ENCODE assay signal across 9 mouse cellular contexts in genomic region chr8:121228892-121229291, GRCm38 (mm10).
DNase-seq lines count a peak whose midpoint lies in the region; ATAC-seq and TF ChIP-seq lines count a peak whose summit lies in the region.
"Had no signal": no experiment of that assay in that cellular context is flagged by ENCODE, and none has a peak within 500 bp of the region (broad histone marks: within the 10 kb centered on the region; RNA-seq: fewer than 3 reads in every experiment).

No protein-coding gene starts in this region.

- no peak for ATAC-seq in midbrain, postnatal 0 days (ENCODE audit: low FRiP score)
- ATAC-seq in midbrain, embryonic 11.5 days (ENCODE audit: low FRiP score): no peak
- no peak for ATAC-seq in embryonic facial prominence, embryonic 11.5 days (replicated peaks; ENCODE audit: insufficient number of reproducible peaks, low FRiP score, low TSS enrichment, low read depth)
- 0 out of 2 replicates have a peak, but pooled peaks have one; percentile 35 for ATAC-seq in monocyte, adult 5-6 weeks (replicated peaks; ENCODE audit: insufficient number of reproducible peaks, low FRiP score, low TSS enrichment, poor library complexity, severe bottlenecking)
- ATAC-seq in forebrain, embryonic 12.5 days (ENCODE audit: low FRiP score): no peak

- WGBS in midbrain, postnatal 0 days: 75% methylated on average over 3 of the region's 3 CpGs
- WGBS in midbrain, embryonic 11.5 days: 70% methylated on average over 3 of the region's 3 CpGs
- WGBS in embryonic facial prominence, embryonic 11.5 days: 63% methylated on average over 3 of the region's 3 CpGs
- 69% methylated on average over 3 of the region's 3 CpGs for WGBS in forebrain, embryonic 12.5 days

- H3K36me3 ChIP-seq in midbrain, postnatal 0 days (ENCODE audit: insufficient read depth, low read length): no peaks in the 10 kb centered on the region
- H3K36me3 ChIP-seq in midbrain, embryonic 11.5 days (ENCODE audit: control insufficient read depth, insufficient read depth, low read length): no peaks in the 10 kb centered on the region
- H3K36me3 ChIP-seq in embryonic facial prominence, embryonic 11.5 days (replicated peaks; ENCODE audit: control insufficient read depth, insufficient read depth, low read depth, low read length): no peaks in the 10 kb centered on the region
- H3K36me3 ChIP-seq in forebrain, embryonic 12.5 days (replicated peaks): no peaks in the 10 kb centered on the region
- H3K36me3 ChIP-seq: heart, embryonic 15.5 days had no signal

- no peaks in the 10 kb centered on the region for H3K9me3 ChIP-seq in midbrain, postnatal 0 days (ENCODE audit: low read length)
- H3K9me3 ChIP-seq in midbrain, embryonic 11.5 days (ENCODE audit: control insufficient read depth, low read length): no peaks in the 10 kb centered on the region
- no peaks in the 10 kb centered on the region for H3K9me3 ChIP-seq in embryonic facial prominence, embryonic 11.5 days (replicated peaks; ENCODE audit: control insufficient read depth, low read length)
- no peaks in the 10 kb centered on the region for H3K9me3 ChIP-seq in forebrain, embryonic 12.5 days
- H3K9me3 ChIP-seq: heart, embryonic 15.5 days had no signal

- H3K4me2 ChIP-seq in midbrain, postnatal 0 days (ENCODE audit: low read depth, low read length, poor library complexity, severe bottlenecking): no peak overlapping the region
- H3K4me2 ChIP-seq in midbrain, embryonic 11.5 days: no peak overlapping the region
- H3K4me2 ChIP-seq in embryonic facial prominence, embryonic 11.5 days (ENCODE audit: low read depth, low read length): no peak overlapping the region
- H3K4me2 ChIP-seq in forebrain, embryonic 12.5 days: no peak overlapping the region
- H3K4me2 ChIP-seq: heart, embryonic 15.5 days had no signal

- H3K27me3 ChIP-seq in midbrain, postnatal 0 days (ENCODE audit: insufficient read depth, low read length): no peaks in the 10 kb centered on the region
- no peaks in the 10 kb centered on the region for H3K27me3 ChIP-seq in midbrain, embryonic 11.5 days (ENCODE audit: control insufficient read depth, insufficient read depth, low read length)
- H3K27me3 ChIP-seq in embryonic facial prominence, embryonic 11.5 days (ENCODE audit: control insufficient read depth, insufficient read depth, low read length): no peaks in the 10 kb centered on the region
- H3K27me3 ChIP-seq in forebrain, embryonic 12.5 days: peaks cover 11% of the 10 kb centered on the region; the same call in 1 of the 2 replicates

- H3K27ac ChIP-seq in midbrain, postnatal 0 days (ENCODE audit: low read depth, low read length): no peak overlapping the region
- H3K27ac ChIP-seq in midbrain, embryonic 11.5 days (ENCODE audit: low read depth, low read length): no peak overlapping the region
- H3K27ac ChIP-seq in embryonic facial prominence, embryonic 11.5 days (replicated peaks; ENCODE audit: low read depth, low read length): no peak overlapping the region
- no peak overlapping the region for H3K27ac ChIP-seq in forebrain, embryonic 12.5 days
- H3K27ac ChIP-seq: heart, embryonic 15.5 days had no signal

- peak; percentile 55 for TF ChIP-seq CTCF in midbrain, postnatal 0 days (IDR thresholded peaks at IDR 0.05)

- no peaks in the 10 kb centered on the region for H3K4me1 ChIP-seq in midbrain, postnatal 0 days (ENCODE audit: insufficient read depth, low read length)
- H3K4me1 ChIP-seq in midbrain, embryonic 11.5 days (ENCODE audit: control insufficient read depth, insufficient read depth, low read length): peaks cover 2% of the 10 kb centered on the region; the same call in 1 of the 2 replicates
- no peaks in the 10 kb centered on the region; the same call in 1 of the 2 replicates for H3K4me1 ChIP-seq in embryonic facial prominence, embryonic 11.5 days (ENCODE audit: control insufficient read depth, insufficient read depth, low read length)
- peaks cover 5% of the 10 kb centered on the region; the same call in 1 of the 2 replicates for H3K4me1 ChIP-seq in forebrain, embryonic 12.5 days

- DNase-seq in embryo, embryonic 10 days (ENCODE audit: low spot score): peak; percentile 61
- no peak for DNase-seq in embryo, embryonic 9.5 days (ENCODE audit: extremely low spot score)
- no peak for DNase-seq in midbrain, postnatal 0 days (ENCODE audit: low spot score)
- DNase-seq in midbrain, embryonic 11.5 days (ENCODE audit: low spot score, missing footprints): no peak
- DNase-seq in embryonic facial prominence, embryonic 11.5 days (ENCODE audit: low spot score): peak; percentile 52
- no peak for DNase-seq in neural tube, embryonic 10.5 days (ENCODE audit: extremely low spot score, low spot score)

- H3K9ac ChIP-seq in midbrain, postnatal 0 days (replicated peaks; ENCODE audit: low read length, poor library complexity, severe bottlenecking): no peak overlapping the region
- H3K9ac ChIP-seq in midbrain, embryonic 11.5 days (ENCODE audit: low read length): no peak overlapping the region
- no peak overlapping the region for H3K9ac ChIP-seq in embryonic facial prominence, embryonic 11.5 days (replicated peaks; ENCODE audit: low read length)
- no peak overlapping the region for H3K9ac ChIP-seq in forebrain, embryonic 12.5 days
- H3K9ac ChIP-seq: heart, embryonic 15.5 days had no signal

- no peak overlapping the region for H3K4me3 ChIP-seq in midbrain, postnatal 0 days (ENCODE audit: low read depth, low read length)
- no peak overlapping the region for H3K4me3 ChIP-seq in midbrain, embryonic 11.5 days (ENCODE audit: low read depth, low read length)
- H3K4me3 ChIP-seq in embryonic facial prominence, embryonic 11.5 days (ENCODE audit: low read depth, low read length): no peak overlapping the region
- no peak overlapping the region for H3K4me3 ChIP-seq in forebrain, embryonic 12.5 days (replicated peaks)
- H3K4me3 ChIP-seq: heart, embryonic 15.5 days had no signal

Comparison
In these comparisons a context has a peak if more than half of its experiments do, and no peak if none do; other contexts are left out.
1. DNase-seq: peak in embryo, embryonic 10 days (single experiment) and embryonic facial prominence, embryonic 11.5 days (single experiment); none in embryo, embryonic 9.5 days (single experiment), midbrain, postnatal 0 days (single experiment), midbrain, embryonic 11.5 days (single experiment) and neural tube, embryonic 10.5 days (single experiment).